Mouse (Mus musculus) hindbrain, postnatal 0 days (tissue): ENCODE measurements around the gene Gclm. TPM values are rescaled to one million over a fixed set of nuclear protein-coding genes. Genes with fewer than 3 reads are reported as not detected.
"Not testable (repeated sequence)": the region's sequence is repeated elsewhere in the genome, so short reads cannot be mapped to it uniquely, and the experiment has no call there.

Experiments
- ATAC-seq: fragments of 200-750 bp; cut with Nextera tagmentation; 2 replicates; pipeline ENCODE4 v1.8.0; 2017; ENCODE audit warnings: mild to moderate bottlenecking, moderate TSS enrichment, moderate library complexity
- DNase-seq: peaks from one replicate; pipeline ENCODE4 v3.0.0-alpha.2; 2015; ENCODE audit warnings: low spot score
- H3K27ac ChIP-seq: fragments of 300-500 bp; sonication (generic); 2 replicates; pipeline ENCODE4 v1.5.1; 2014; ENCODE audit warnings: mild to moderate bottlenecking
- H3K27me3 ChIP-seq: fragments of 300-500 bp; sonication (generic); 2 replicates; pipeline ENCODE4 v1.6.1; 2014; ENCODE audit warnings: low read length, mixed read lengths; ENCODE audit not compliant: insufficient read depth
- H3K36me3 ChIP-seq: fragments of 300-500 bp; sonication (generic); 2 replicates; pipeline ENCODE4 v1.6.1; 2014; ENCODE audit warnings: low read length, mixed read lengths; ENCODE audit not compliant: insufficient read depth
- H3K4me1 ChIP-seq: fragments of 300-500 bp; sonication (generic); 2 replicates; pipeline ENCODE4 v1.6.1; 2014; ENCODE audit warnings: antibody characterized with exemption, low read length, mixed read lengths; ENCODE audit not compliant: insufficient read depth
- H3K4me2 ChIP-seq: fragments of 300-500 bp; sonication (generic); 2 replicates; pipeline ENCODE4 v1.6.1; 2014; ENCODE audit warnings: low read depth, mild to moderate bottlenecking, low read length, moderate library complexity, mixed read lengths
- H3K4me3 ChIP-seq: fragments of 300-500 bp; sonication (generic); 2 replicates; pipeline ENCODE4 v1.5.1; 2014; ENCODE audit warnings: low read length
- H3K9ac ChIP-seq: fragments of 300-500 bp; sonication (generic); replicated peaks from 2 replicates; pipeline ENCODE4 v1.6.1; 2014; ENCODE audit warnings: mild to moderate bottlenecking, low read length, moderate library complexity, mixed read lengths
- H3K9me3 ChIP-seq: fragments of 300-500 bp; sonication (generic); 2 replicates; pipeline ENCODE4 v1.6.1; 2016; ENCODE audit warnings: low read length, mixed read lengths
- CTCF ChIP-seq: IDR thresholded peaks from 2 replicates; pipeline ENCODE4 v1.5.1; 2016; ENCODE audit warnings: antibody characterized with exemption, control low read depth, low read depth
- WGBS: fragments of 180-500 bp; shearing (Covaris S2); extraction: QIAGEN DNeasy Blood & Tissue Kit; methylation state at CpG from one replicate; pipeline ENCODE4 v1.1.7; 2014; 5-methylcytosine and 5-hydroxymethylcytosine counted together
- polyA plus RNA-seq: library from polyadenylated mRNA; unstranded; fragments of >200 nt; fragmentation: Nextera tagmentation; extraction: Ambion mirVana; gene quantifications from 2 replicates; pipeline ENCODE4 v1.2.1, GENCODE M21; 2015
- total RNA-seq: library from RNA; depleted of rRNA; stranded (reverse); fragments of >200 nt; gene quantifications from 2 replicates; pipeline ENCODE4 v1.2.3, GENCODE M21; 2014

Gene Gclm
- total and polyA plus RNA-seq, 2 experiments from 2014 or later: 36.9 to 67.6 TPM

DNA sequence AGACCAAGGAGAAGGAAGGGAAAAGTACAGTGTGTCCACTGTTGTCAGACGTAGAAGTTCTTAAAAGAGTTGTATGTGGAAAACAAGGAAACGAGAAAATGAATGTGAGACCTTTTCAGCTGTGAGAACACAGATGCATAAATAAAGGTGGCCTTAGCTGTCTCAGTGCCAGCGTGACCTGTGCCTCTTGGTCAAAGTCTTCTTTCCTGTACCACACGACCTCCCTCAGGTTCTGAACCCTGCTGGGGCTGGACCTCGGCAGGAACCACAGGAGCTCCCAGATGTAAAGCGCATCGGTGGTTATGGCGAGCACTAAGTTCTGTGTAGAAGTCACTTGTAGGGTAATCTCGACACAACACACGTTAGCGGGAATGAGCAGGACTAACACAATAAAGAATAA is 35.8 kb upstream of the Gclm start:
- no peak for TF ChIP-seq CTCF
- Histone ChIP-seq H3K9me3 (no peaks in the 10 kb centered on the region), H3K9ac (no peak overlapping the region), H3K4me1 (0 out of 2 replicates have a peak, but pooled peaks cover 8% of the 10 kb centered on the region), H3K27me3 (no peaks in the 10 kb centered on the region), H3K36me3 (no peaks in the 10 kb centered on the region), H3K4me3 (no peak overlapping the region), H3K27ac (no peak overlapping the region), H3K4me2 (no peak overlapping the region)
- ATAC-seq (no peak), DNase-seq (no peak)
- WGBS: 93% methylated on average over 11 of the region's 11 CpGs

GRCm38 (mm10) chr3:122210434-122210833 is 34.9 kb upstream of the Gclm start:
- H3K4me2 ChIP-seq: no peak overlapping the region
- 36% methylated on average over 5 of the region's 5 CpGs for WGBS
- no peak for TF ChIP-seq CTCF

GRCm38 (mm10) chr3:122210846-122211245 is 34.5 kb upstream of the Gclm start:
- Histone ChIP-seq H3K27ac (no peak overlapping the region), H3K27me3 (no peaks in the 10 kb centered on the region), H3K4me1 (0 out of 2 replicates have a peak, but pooled peaks cover 8% of the 10 kb centered on the region), H3K9me3 (no peaks in the 10 kb centered on the region), H3K36me3 (no peaks in the 10 kb centered on the region), H3K4me2 (no peak overlapping the region), H3K9ac (no peak overlapping the region), H3K4me3 (no peak overlapping the region)
- TF ChIP-seq CTCF: no peak
- ATAC-seq: no peak
- 62% methylated on average over 7 of the region's 7 CpGs for WGBS
- no peak for DNase-seq

More at GRCm38 (mm10) chr3:122210434-122210833, 34.9 kb upstream of the Gclm start:
- DNase-seq (no peak), ATAC-seq (no peak)
- H3K27ac ChIP-seq: no peak overlapping the region
- H3K9me3 ChIP-seq: no peaks in the 10 kb centered on the region
- H3K36me3 ChIP-seq: no peaks in the 10 kb centered on the region
- H3K4me1 ChIP-seq: 0 out of 2 replicates have a peak, but pooled peaks cover 8% of the 10 kb centered on the region
- no peak overlapping the region for H3K9ac ChIP-seq
- H3K27me3 ChIP-seq: no peaks in the 10 kb centered on the region
- H3K4me3 ChIP-seq: no peak overlapping the region

DNA sequence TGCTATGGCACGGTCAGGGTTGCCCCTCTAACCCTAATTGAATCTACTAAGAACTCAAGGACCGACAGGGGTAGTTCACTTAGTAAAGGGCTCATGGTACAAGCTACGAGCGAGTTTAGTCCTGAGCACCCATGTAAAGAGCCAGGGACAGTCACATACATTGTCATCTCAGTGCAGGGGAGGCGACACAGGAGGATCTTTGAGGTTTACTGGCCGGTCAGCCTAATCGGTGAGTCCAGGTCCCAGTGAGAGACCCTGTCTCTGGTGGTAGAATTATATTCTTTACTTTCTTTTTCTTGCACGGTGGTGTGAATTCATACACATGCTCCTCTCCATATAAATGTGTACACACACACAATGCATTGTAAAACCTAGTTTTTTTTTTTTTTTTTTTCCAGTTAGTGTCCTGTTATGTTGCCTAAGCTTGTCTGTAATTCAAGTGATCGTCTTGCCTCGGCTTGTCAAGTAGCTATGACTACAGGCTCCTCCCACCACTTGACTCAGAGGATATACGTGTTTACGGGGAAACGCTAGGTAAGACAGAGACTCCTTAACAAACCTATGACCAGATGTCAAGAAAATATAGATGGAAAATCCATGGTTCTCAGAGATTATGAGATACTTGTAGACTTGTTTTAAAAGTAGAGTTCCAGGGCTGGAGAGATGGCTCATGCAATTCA is 33.8 kb upstream of the Gclm start:
- no peak for TF ChIP-seq CTCF
- ATAC-seq (no peak), DNase-seq (no peak)
- no peaks in the 10 kb centered on the region for H3K27me3 ChIP-seq
- no peak overlapping the region for H3K27ac ChIP-seq
- H3K9me3 ChIP-seq: no peaks in the 10 kb centered on the region
- no peak overlapping the region for H3K4me3 ChIP-seq
- no peak overlapping the region for H3K4me2 ChIP-seq
- H3K9ac ChIP-seq: no peak overlapping the region
- no peaks in the 10 kb centered on the region for H3K36me3 ChIP-seq
- WGBS: 80% methylated on average over 13 of the region's 13 CpGs
- 0 out of 2 replicates have a peak, but pooled peaks cover under 1% of the 10 kb centered on the region for H3K4me1 ChIP-seq

- Histone ChIP-seq H3K9ac (no peak overlapping the region), H3K4me3 (no peak overlapping the region), H3K9me3 (no peaks in the 10 kb centered on the region), H3K27ac (no peak overlapping the region), H3K27me3 (no peaks in the 10 kb centered on the region), H3K36me3 (no peaks in the 10 kb centered on the region), H3K4me1 (no peaks in the 10 kb centered on the region), H3K4me2 (no peak overlapping the region)
- 85% methylated on average over 3 of the region's 3 CpGs for WGBS
- TF ChIP-seq CTCF: no peak
- DNase-seq (no peak), ATAC-seq (no peak)
These were observed 23.9 kb upstream of the Gclm start for GRCm38 (mm10) chr3:122221240-122222036.

DNA sequence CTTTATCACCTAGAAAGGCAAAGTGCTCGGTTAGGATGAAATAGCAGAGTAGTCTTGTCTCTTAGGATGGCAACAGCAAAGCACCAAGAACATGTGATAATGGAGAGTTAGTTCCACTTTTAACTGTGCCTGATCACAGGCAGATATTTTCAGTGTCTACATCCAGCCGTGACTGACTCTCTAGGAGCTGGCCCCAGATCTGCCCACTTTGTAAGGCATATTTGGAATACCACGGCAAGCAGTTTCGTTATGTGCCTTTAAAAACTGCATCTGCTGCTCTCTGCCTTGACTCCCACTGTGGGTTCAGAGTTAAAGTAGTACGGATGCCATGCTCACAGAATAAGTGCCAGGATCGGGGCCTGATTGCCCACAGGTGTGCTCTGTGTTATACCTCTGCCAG is 18.4 kb upstream of the Gclm start:
- H3K9ac ChIP-seq, H3K27me3 ChIP-seq, ATAC-seq, DNase-seq, H3K27ac ChIP-seq, H3K4me3 ChIP-seq, H3K4me1 ChIP-seq, H3K9me3 ChIP-seq, H3K4me2 ChIP-seq, H3K36me3 ChIP-seq: not testable (repeated sequence)
- 71% methylated on average over 6 of the region's 6 CpGs for WGBS

- no peaks in the 10 kb centered on the region for H3K36me3 ChIP-seq
- no peaks in the 10 kb centered on the region for H3K4me1 ChIP-seq
These were observed 9.6 kb upstream of the Gclm start for GRCm38 (mm10) chr3:122235772-122236171.

More at GRCm38 (mm10) chr3:122235772-122236171, 9.6 kb upstream of the Gclm start:
- DNase-seq (no peak), ATAC-seq (no peak)
- Histone ChIP-seq H3K9ac (no peak overlapping the region), H3K4me2 (no peak overlapping the region), H3K27ac (no peak overlapping the region), H3K9me3 (no peaks in the 10 kb centered on the region), H3K4me3 (no peak overlapping the region), H3K27me3 (no peaks in the 10 kb centered on the region)
- TF ChIP-seq CTCF: no peak
- WGBS: 49% methylated on average over 1 of the region's 1 CpGs
